In genomic region chr12:76254725-76255498, GRCm38 (mm10) we compare ENCODE assay signal across 7 mouse cellular contexts. TPM values are rescaled to one million over a fixed set of nuclear protein-coding genes. Genes with fewer than 3 reads are reported as not detected.
A peak's percentile ranks its signal among the peaks of the same experiment; 100 is the strongest.
DNase-seq lines count a peak whose midpoint lies in the region; ATAC-seq lines count a peak whose summit lies in the region.

TSS of gene Mthfd1 (plus strand) at chr12:76255298.

- H3K4me1 ChIP-seq in embryonic facial prominence, embryonic 12.5 days, result peaks cover 6% of the 10 kb centered on the region; the same call in 1 of the 2 replicates
- no peaks in the 10 kb centered on the region for H3K4me1 ChIP-seq in limb, embryonic 11.5 days (ENCODE audit: control insufficient read depth, insufficient read depth, low read length)
- H3K4me1 ChIP-seq in midbrain, embryonic 14.5 days (ENCODE audit: control insufficient read depth, insufficient read depth, low read length), result peaks cover 7% of the 10 kb centered on the region

- H3K27ac ChIP-seq in embryonic facial prominence, embryonic 12.5 days, result peak within 1 kb of the TSS; percentile 73
- 0 out of 2 replicates have a peak within 1 kb of the TSS, but pooled peaks have one; percentile 22 for H3K27ac ChIP-seq in limb, embryonic 11.5 days (replicated peaks; ENCODE audit: low read depth, low read length)
- peak within 1 kb of the TSS; percentile 69 for H3K27ac ChIP-seq in midbrain, embryonic 14.5 days (replicated peaks; ENCODE audit: low read depth, low read length)

- WGBS in embryonic facial prominence, embryonic 12.5 days, result 2% methylated on average over 43 of the region's 43 CpGs
- WGBS in limb, embryonic 11.5 days, result 2% methylated on average over 43 of the region's 43 CpGs
- 2% methylated on average over 43 of the region's 43 CpGs for WGBS in midbrain, embryonic 14.5 days

- peak within 1 kb of the TSS; percentile 83 for H3K4me2 ChIP-seq in embryonic facial prominence, embryonic 12.5 days (replicated peaks)
- H3K4me2 ChIP-seq in limb, embryonic 11.5 days (ENCODE audit: low read depth, severe bottlenecking), result peak within 1 kb of the TSS; percentile 91
- H3K4me2 ChIP-seq in midbrain, embryonic 14.5 days (ENCODE audit: low read length), result peak within 1 kb of the TSS; percentile 93

- no peaks in the 10 kb centered on the region for H3K36me3 ChIP-seq in embryonic facial prominence, embryonic 12.5 days
- no peaks in the 10 kb centered on the region for H3K36me3 ChIP-seq in limb, embryonic 11.5 days (ENCODE audit: control insufficient read depth, insufficient read depth, low read length)
- H3K36me3 ChIP-seq in midbrain, embryonic 14.5 days (ENCODE audit: control insufficient read depth, insufficient read depth, low read length), result no peaks in the 10 kb centered on the region

- peak within 1 kb of the TSS; percentile 67 for H3K9ac ChIP-seq in embryonic facial prominence, embryonic 12.5 days
- H3K9ac ChIP-seq in limb, embryonic 11.5 days (ENCODE audit: low read length), result peak within 1 kb of the TSS; percentile 70
- H3K9ac ChIP-seq in midbrain, embryonic 14.5 days (replicated peaks; ENCODE audit: low read length), result peak within 1 kb of the TSS; percentile 60

- H3K9me3 ChIP-seq in embryonic facial prominence, embryonic 12.5 days, result no peaks in the 10 kb centered on the region
- H3K9me3 ChIP-seq in limb, embryonic 11.5 days (ENCODE audit: control insufficient read depth, low read length), result no peaks in the 10 kb centered on the region
- no peaks in the 10 kb centered on the region for H3K9me3 ChIP-seq in midbrain, embryonic 14.5 days (ENCODE audit: control insufficient read depth, low read length)

- peak within 1 kb of the TSS; percentile 49 for H3K4me3 ChIP-seq in embryonic facial prominence, embryonic 12.5 days
- peak within 1 kb of the TSS; percentile 51 for H3K4me3 ChIP-seq in limb, embryonic 11.5 days (ENCODE audit: low read depth, low read length)
- peak within 1 kb of the TSS; percentile 57 for H3K4me3 ChIP-seq in midbrain, embryonic 14.5 days (replicated peaks; ENCODE audit: low read depth, low read length)

- peak; percentile 91 for DNase-seq in adrenal gland, postnatal 25 days
- peak; percentile 100 for DNase-seq in heart, adult 11 months
- DNase-seq in kidney, adult 18-20 months, result peak; percentile 93
- peak; percentile 93 for DNase-seq in limb, embryonic 11.5 days (ENCODE audit: low spot score)
- DNase-seq in midbrain, embryonic 14.5 days, result peak; percentile 96
- DNase-seq in spleen, adult 18-20 months, result peak; percentile 81 to 89

- peak; percentile 100 for ATAC-seq in embryonic facial prominence, embryonic 12.5 days (ENCODE audit: insufficient number of reproducible peaks, insufficient read depth, low FRiP score, low TSS enrichment)
- ATAC-seq in limb, embryonic 11.5 days (ENCODE audit: insufficient number of reproducible peaks, low FRiP score, low TSS enrichment, low read depth), result peak; percentile 99
- ATAC-seq in midbrain, embryonic 14.5 days (ENCODE audit: low FRiP score, low TSS enrichment), result peak; percentile 99

- H3K27me3 ChIP-seq in embryonic facial prominence, embryonic 12.5 days, result no peaks in the 10 kb centered on the region
- H3K27me3 ChIP-seq in limb, embryonic 11.5 days (ENCODE audit: control insufficient read depth, insufficient read depth, low read length), result no peaks in the 10 kb centered on the region
- no peaks in the 10 kb centered on the region for H3K27me3 ChIP-seq in midbrain, embryonic 14.5 days (ENCODE audit: control insufficient read depth, insufficient read depth, low read length)

RNA-seq across cellular contexts. Expression of gene Mthfd1, which starts in this region (rescaled TPM):
- 54.7 and 64.6 TPM in 2 replicates for total RNA-seq in adrenal gland, postnatal 25 days (2021)
- polyA plus RNA-seq in embryonic facial prominence, embryonic 12.5 days (2016; fragmentation: Nextera tagmentation; extraction: Ambion mirVana), result 76.5 and 76.6 TPM in 2 replicates
- polyA plus RNA-seq in limb, embryonic 11.5 days (2014; fragmentation: Nextera tagmentation; extraction: Ambion mirVana), result 80.0 and 85.8 TPM in 2 replicates
- polyA plus RNA-seq in midbrain, embryonic 14.5 days (2014; fragmentation: Nextera tagmentation; extraction: Ambion mirVana), result 25.3 and 35.1 TPM in 2 replicates

Comparison
In these comparisons a context has a peak if more than half of its experiments do, and no peak if none do; other contexts are left out.
1. Peak in every context shown above with its lines: DNase-seq, ATAC-seq, H3K4me3 ChIP-seq and H3K27ac ChIP-seq.
2. H3K27ac ChIP-seq: peak in every context shown above with its lines; median percentile 73 in embryonic facial prominence, embryonic 12.5 days; 69 in midbrain, embryonic 14.5 days; 22 in limb, embryonic 11.5 days.